Mouse (Mus musculus) hindbrain, embryonic 13.5 days (tissue): ENCODE data around the gene Ier2. TPM values are rescaled to one million over a fixed set of nuclear protein-coding genes. Genes with fewer than 3 reads are reported as not detected.

Experiments
- ATAC-seq: fragments of 200-750 bp; cut with Nextera tagmentation; 2 replicates; pipeline ENCODE4 v1.8.0; 2017; ENCODE audit warnings: moderate TSS enrichment; ENCODE audit not compliant: low FRiP score
- H3K27ac ChIP-seq: fragments of 300-500 bp; sonication (generic); 2 replicates; pipeline ENCODE4 v1.5.1; 2015; ENCODE audit warnings: inconsistent platforms, mild to moderate bottlenecking, moderate library complexity
- H3K27me3 ChIP-seq: fragments of 300-500 bp; sonication (generic); 2 replicates; pipeline ENCODE4 v1.6.1; 2015; ENCODE audit warnings: mild to moderate bottlenecking, inconsistent platforms
- H3K36me3 ChIP-seq: fragments of 300-500 bp; sonication (generic); 2 replicates; pipeline ENCODE4 v1.6.1; 2015; ENCODE audit warnings: mild to moderate bottlenecking, inconsistent platforms
- H3K4me1 ChIP-seq: fragments of 300-500 bp; sonication (generic); replicated peaks from 2 replicates; pipeline ENCODE4 v1.6.1; 2015; ENCODE audit warnings: inconsistent platforms
- H3K4me2 ChIP-seq: fragments of 300-500 bp; sonication (generic); 2 replicates; pipeline ENCODE4 v1.6.1; 2015; ENCODE audit warnings: inconsistent platforms, mild to moderate bottlenecking, moderate library complexity
- H3K4me3 ChIP-seq: fragments of 300-500 bp; sonication (generic); 2 replicates; pipeline ENCODE4 v1.5.1; 2015; ENCODE audit warnings: mild to moderate bottlenecking, inconsistent platforms
- H3K9ac ChIP-seq: fragments of 300-500 bp; sonication (generic); 2 replicates; pipeline ENCODE4 v1.6.1; 2015; ENCODE audit warnings: mild to moderate bottlenecking, inconsistent platforms
- H3K9me3 ChIP-seq: fragments of 300-500 bp; sonication (generic); 2 replicates; pipeline ENCODE4 v1.6.1; 2016; ENCODE audit warnings: inconsistent platforms
- WGBS: fragments of 180-500 bp; shearing (Covaris S2); methylation state at CpG from one replicate; pipeline ENCODE4 v1.1.7; 2015; 5-methylcytosine and 5-hydroxymethylcytosine counted together
- polyA plus RNA-seq: library from polyadenylated mRNA; unstranded; fragments of >200 nt; fragmentation: Nextera tagmentation; extraction: Ambion mirVana; gene quantifications from 2 replicates; pipeline ENCODE4 v1.2.1, GENCODE M21; 2015

The Ier2 gene
- polyA plus RNA-seq, 1 experiment from 2014 or later = 32.2 TPM

DNA sequence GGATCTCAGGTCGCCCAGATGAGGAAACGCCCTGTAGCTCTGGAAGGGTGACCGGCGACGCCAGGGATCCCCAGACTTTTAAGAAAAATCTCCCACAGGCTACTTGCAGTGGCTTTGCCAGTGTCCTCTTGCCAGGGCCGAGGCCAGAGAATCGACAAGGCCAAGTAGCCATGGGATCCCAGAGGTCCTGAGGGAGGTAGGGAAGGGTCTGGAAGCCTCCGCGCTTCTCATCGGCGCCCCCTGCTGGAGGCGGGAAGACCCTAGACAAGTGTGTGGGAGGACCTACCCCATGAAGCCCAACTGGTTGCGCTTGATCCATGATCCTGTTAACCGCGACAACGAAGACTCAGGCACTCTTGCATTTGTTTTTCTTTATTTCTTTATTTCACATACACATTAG, 41.7 kb upstream of the Ier2 start:
- peak overlapping the region; percentile 69 for H3K27ac ChIP-seq
- H3K4me1 ChIP-seq = peaks cover 61% of the 10 kb centered on the region
- H3K9me3 ChIP-seq = no peaks in the 10 kb centered on the region
- H3K9ac ChIP-seq = 0 out of 2 replicates have a peak overlapping the region, but pooled peaks have one; percentile 46
- peak overlapping the region; percentile 23 for H3K4me3 ChIP-seq
- peaks cover 7% of the 10 kb centered on the region for H3K36me3 ChIP-seq
- 2% methylated on average over 16 of the region's 16 CpGs for WGBS
- peak overlapping the region; percentile 48 for H3K4me2 ChIP-seq
- peaks cover 87% of the 10 kb centered on the region for H3K27me3 ChIP-seq
- no peak for ATAC-seq

DNA sequence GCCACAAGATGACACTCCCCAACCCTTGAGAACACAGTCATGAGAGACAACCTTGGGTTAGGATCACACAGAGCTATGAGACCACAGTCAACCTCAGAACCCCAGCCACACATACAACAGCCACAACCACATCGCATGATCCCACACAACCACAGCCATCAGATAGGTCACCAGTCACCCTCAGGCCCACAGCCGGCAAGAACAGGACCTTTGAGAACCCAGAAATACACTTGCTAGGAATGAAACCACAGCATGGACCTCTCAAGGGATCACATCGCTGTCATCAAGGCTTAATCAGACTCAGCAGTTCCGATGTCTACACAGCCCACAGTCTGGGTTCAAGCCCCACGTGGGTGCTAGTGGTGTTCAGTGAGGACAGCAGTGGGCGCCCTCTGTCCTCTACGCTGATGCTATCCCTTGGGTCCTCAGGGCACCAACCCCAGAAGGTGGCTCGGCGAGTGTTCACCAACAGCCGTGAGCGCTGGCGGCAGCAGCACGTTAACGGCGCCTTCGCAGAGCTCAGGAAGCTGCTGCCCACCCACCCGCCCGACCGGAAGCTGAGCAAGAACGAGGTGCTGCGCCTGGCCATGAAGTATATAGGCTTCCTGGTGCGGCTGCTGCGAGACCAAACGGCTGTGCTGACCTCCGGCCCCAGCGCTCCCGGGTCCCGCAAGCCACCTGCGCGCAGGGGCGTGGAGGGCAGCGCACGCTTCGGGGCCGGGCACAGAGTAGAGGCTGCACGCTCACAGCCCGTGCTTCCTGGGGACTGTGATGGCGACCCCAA, 41.0 kb upstream of the Ier2 start:
- Histone ChIP-seq H3K9ac (0 out of 2 replicates have a peak overlapping the region, but pooled peaks have one; percentile 46), H3K27me3 (peaks cover 82% of the 10 kb centered on the region), H3K4me2 (peak overlapping the region; percentile 35), H3K9me3 (no peaks in the 10 kb centered on the region), H3K36me3 (peaks cover 14% of the 10 kb centered on the region), H3K27ac (peak overlapping the region; percentile 69), H3K4me1 (peaks cover 54% of the 10 kb centered on the region), H3K4me3 (peak overlapping the region; percentile 23)
- no peak for ATAC-seq
- 11% methylated on average over 38 of the region's 38 CpGs for WGBS

DNA sequence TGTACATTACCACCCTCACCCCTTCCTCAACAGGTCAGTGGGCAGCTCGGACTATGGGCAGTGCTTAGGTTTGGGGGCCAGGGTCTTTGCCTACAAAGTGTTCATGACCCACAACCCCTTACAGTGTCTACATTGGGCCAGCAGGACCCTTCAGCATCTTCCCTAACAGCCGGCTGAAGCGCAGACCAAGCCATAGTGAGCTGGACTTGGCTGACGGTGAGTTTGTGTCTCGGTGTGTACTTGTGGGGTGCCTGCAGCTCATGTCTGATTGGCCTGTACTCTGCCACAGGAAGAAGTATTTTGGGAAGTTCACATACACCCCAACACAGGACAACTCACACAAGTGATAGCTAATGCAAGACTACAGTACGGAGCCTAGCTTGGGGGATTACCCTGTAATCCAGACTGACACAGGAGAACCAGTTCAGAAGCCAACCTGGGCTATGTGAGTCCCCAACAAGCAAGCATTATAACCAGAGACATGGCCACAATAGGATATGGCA, 40.4 kb upstream of the Ier2 start:
- peaks cover 49% of the 10 kb centered on the region for H3K4me1 ChIP-seq
- no peak overlapping the region for H3K9ac ChIP-seq
- 78% methylated on average over 6 of the region's 6 CpGs for WGBS
- no peak overlapping the region for H3K4me3 ChIP-seq
- H3K27me3 ChIP-seq = peaks cover 78% of the 10 kb centered on the region
- no peak overlapping the region for H3K27ac ChIP-seq
- peak overlapping the region; percentile 35 for H3K4me2 ChIP-seq
- peaks cover 20% of the 10 kb centered on the region for H3K36me3 ChIP-seq
- ATAC-seq = no peak
- no peaks in the 10 kb centered on the region for H3K9me3 ChIP-seq

DNA sequence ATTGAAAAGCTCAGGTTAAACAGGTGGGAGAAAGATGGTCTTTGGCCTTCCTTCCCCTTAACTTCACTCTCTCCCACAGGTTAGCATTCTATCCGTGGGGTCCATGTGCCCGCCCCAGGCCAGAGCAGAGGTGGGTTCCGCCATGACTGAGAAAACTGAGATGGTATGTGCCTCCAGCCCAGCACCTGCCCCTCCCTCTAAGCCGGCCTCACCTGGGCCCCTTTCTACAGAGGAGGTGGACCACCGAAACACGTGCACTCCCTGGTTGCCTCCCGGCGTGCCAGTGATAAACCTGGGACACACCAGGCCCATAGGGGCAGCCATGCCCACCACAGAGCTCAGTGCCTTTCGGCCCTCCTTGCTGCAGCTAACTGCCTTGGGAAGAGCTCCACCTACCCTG, 39.9 kb upstream of the Ier2 start:
- Histone ChIP-seq H3K4me3 (peak overlapping the region; percentile 17), H3K27ac (no peak overlapping the region), H3K4me2 (peak overlapping the region; percentile 35), H3K9ac (no peak overlapping the region), H3K4me1 (peaks cover 44% of the 10 kb centered on the region), H3K9me3 (no peaks in the 10 kb centered on the region), H3K36me3 (peaks cover 25% of the 10 kb centered on the region), H3K27me3 (peaks cover 74% of the 10 kb centered on the region)
- ATAC-seq = no peak
- WGBS = 77% methylated on average over 9 of the region's 9 CpGs

DNA sequence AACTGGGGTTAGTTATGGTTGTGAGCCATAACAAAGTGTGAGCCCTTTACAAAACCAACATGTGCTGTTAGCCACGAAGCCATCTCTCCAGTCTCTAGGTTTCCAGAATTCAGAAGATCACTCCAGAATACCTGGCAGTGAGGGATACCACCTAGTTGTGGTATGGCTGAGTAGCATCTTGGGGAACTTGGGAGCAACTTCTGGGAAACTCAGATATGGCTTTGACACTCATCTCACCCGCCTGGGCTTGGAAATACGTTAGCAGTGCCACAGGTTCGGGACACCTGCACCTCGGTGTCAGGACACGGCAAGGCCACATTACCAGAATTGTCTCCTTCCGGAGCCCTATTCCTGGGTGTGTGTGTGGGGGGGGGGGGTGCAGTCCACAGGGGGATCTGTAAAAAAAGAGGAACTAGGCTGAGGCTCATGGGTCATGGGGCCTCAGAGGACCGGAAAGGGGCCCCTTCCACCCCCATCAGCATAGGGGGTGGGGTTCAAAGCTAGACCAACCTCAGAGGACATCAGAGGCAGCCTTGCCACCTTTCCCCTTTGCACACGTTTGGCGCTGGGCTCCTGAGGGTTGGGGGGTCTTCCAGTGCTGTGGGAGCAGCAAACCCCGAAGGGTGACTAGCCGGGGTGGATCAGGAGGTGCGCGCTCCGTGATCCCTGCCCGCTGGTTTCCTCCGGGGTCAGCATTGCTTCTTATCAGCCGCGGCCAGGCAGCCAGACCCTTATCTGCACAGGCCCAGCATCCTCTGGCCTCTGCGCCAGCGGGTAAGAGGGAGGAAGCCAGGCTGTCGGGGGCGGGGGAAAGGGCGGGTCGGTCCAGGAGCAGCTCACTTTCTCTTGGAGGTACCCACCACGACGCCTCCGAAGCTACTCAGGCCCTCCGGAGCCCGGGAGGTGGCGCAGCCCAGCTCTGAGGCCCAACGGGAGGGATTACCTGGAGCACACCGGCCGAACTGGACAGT, 38.6 kb upstream of the Ier2 start, which contains the start of gene Lyl1:
TSS of gene Lyl1 (plus strand) at position 517 of the 971 bp plus-strand sequence.
- H3K9ac ChIP-seq = peak within 1 kb of the TSS; percentile 46
- H3K4me2 ChIP-seq = peak within 1 kb of the TSS; percentile 35
- H3K27ac ChIP-seq = peak within 1 kb of the TSS; percentile 68
- H3K4me3 ChIP-seq = peak within 1 kb of the TSS; percentile 17
- ATAC-seq = no peak
- peaks cover 37% of the 10 kb centered on the region for H3K36me3 ChIP-seq
- H3K4me1 ChIP-seq = peaks cover 33% of the 10 kb centered on the region
- 14% methylated on average over 33 of the region's 34 CpGs for WGBS
- H3K27me3 ChIP-seq = peaks cover 60% of the 10 kb centered on the region
- H3K9me3 ChIP-seq = no peaks in the 10 kb centered on the region

DNA sequence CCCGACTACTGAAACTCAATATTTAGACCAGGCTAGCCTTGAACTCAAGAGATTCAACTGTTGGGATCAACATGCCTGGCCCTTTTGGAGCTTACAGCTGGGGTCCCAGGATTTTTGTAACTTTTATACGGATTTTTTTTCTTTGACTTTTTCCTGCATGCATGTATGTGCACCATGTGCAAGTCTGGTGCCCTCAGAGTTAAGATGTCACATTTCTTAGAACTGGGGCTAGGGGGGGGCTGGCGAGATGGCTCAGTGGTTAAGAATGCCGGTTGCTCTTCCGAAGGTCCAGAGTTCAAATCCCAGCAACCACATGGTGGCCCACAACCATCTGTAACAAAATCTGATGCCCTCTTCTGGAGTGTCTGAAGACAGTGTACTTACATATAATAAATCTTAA, 37.9 kb upstream of the Ier2 start:
- no peak for ATAC-seq
- no peaks in the 10 kb centered on the region for H3K9me3 ChIP-seq
- H3K27ac ChIP-seq = peak overlapping the region; percentile 68
- peaks cover 30% of the 10 kb centered on the region for H3K4me1 ChIP-seq
- H3K9ac ChIP-seq = no peak overlapping the region
- H3K4me3 ChIP-seq = no peak overlapping the region
- 78% methylated on average over 5 of the region's 5 CpGs for WGBS
- H3K36me3 ChIP-seq = peaks cover 38% of the 10 kb centered on the region
- H3K4me2 ChIP-seq = no peak overlapping the region
- H3K27me3 ChIP-seq = peaks cover 57% of the 10 kb centered on the region

DNA sequence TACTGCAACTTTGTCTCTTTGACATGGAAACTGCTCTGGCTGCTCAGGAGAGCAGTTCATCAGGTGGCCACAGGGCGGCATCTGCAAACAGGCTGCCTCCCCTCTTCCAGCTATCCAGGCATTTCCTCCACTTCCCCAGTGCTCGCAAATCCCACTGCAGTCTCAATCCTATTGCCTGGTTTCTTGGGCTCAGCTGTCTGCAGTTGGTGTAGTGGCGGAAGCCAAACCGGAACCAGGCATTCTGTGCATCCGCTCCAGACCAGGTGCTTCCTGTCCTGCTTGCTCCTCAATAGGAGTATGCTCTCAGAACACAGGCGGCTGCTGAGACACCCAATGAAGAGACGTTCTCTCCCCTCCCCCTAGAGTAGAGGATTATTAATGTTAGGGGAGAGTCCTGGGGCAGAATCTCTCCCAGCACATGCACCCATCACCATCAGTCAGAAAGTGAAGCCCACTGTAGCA, 37.2 kb upstream of the Ier2 start:
- Histone ChIP-seq H3K9me3 (no peaks in the 10 kb centered on the region), H3K4me1 (peaks cover 24% of the 10 kb centered on the region), H3K9ac (no peak overlapping the region), H3K4me2 (no peak overlapping the region), H3K4me3 (no peak overlapping the region), H3K36me3 (peaks cover 43% of the 10 kb centered on the region), H3K27me3 (peaks cover 51% of the 10 kb centered on the region), H3K27ac (peak overlapping the region; percentile 68)
- WGBS = 54% methylated on average over 7 of the region's 7 CpGs
- no peak for ATAC-seq

DNA sequence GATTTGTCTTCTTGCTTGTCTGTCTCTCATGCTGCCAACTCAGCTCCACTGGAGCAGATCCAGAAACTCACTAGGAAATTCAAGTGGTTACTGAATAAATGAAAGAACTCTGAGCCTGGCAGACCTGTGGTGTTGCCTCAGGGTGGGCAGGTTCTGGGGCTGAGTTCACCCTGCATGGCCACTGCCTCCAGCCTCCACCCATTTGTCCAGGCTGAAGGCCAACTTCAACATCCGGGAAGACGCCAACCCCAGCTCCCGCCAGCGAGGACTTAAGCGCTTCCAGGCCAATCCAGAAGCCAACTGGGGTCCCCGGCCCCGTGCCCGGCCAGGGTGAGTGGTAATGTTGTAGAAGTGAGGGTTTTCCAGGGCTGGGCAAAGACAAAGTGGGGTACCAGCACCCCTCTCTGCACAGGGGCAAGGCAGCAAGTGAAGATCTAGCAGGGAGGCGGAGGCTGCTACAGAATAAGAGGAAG, 36.3 kb upstream of the Ier2 start:
- Histone ChIP-seq H3K9ac (no peak overlapping the region), H3K9me3 (no peaks in the 10 kb centered on the region), H3K4me2 (no peak overlapping the region), H3K27me3 (peaks cover 42% of the 10 kb centered on the region), H3K36me3 (peaks cover 52% of the 10 kb centered on the region), H3K4me3 (no peak overlapping the region), H3K4me1 (peaks cover 17% of the 10 kb centered on the region), H3K27ac (no peak overlapping the region)
- WGBS = 95% methylated on average over 9 of the region's 9 CpGs
- ATAC-seq = no peak

DNA sequence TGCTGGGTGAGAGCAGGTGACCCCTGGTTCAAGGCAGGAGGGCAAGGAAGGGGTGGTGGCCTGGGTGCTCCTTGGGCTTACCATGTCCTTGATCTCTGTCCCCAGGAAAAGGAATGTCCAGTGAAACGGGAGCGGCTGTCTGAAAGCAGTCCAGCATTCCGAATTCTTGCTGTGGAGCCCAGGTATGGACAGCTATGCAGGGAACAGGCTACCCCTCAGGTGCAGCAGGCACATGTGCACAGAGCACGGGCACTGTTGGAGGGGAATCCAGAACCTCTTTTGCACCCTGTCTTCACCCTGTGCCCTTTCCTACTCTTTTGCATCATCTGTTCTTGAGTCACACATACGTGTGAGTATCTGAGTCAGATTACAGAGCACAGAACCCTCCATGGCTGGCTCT, 35.6 kb upstream of the Ier2 start:
- H3K4me3 ChIP-seq = no peak overlapping the region
- 95% methylated on average over 5 of the region's 5 CpGs for WGBS
- H3K4me2 ChIP-seq = no peak overlapping the region
- H3K27me3 ChIP-seq = peaks cover 35% of the 10 kb centered on the region
- H3K9me3 ChIP-seq = no peaks in the 10 kb centered on the region
- peaks cover 13% of the 10 kb centered on the region; the same call in 1 of the 2 replicates for H3K4me1 ChIP-seq
- H3K27ac ChIP-seq = no peak overlapping the region
- H3K9ac ChIP-seq = no peak overlapping the region
- no peak for ATAC-seq
- peaks cover 59% of the 10 kb centered on the region for H3K36me3 ChIP-seq

DNA sequence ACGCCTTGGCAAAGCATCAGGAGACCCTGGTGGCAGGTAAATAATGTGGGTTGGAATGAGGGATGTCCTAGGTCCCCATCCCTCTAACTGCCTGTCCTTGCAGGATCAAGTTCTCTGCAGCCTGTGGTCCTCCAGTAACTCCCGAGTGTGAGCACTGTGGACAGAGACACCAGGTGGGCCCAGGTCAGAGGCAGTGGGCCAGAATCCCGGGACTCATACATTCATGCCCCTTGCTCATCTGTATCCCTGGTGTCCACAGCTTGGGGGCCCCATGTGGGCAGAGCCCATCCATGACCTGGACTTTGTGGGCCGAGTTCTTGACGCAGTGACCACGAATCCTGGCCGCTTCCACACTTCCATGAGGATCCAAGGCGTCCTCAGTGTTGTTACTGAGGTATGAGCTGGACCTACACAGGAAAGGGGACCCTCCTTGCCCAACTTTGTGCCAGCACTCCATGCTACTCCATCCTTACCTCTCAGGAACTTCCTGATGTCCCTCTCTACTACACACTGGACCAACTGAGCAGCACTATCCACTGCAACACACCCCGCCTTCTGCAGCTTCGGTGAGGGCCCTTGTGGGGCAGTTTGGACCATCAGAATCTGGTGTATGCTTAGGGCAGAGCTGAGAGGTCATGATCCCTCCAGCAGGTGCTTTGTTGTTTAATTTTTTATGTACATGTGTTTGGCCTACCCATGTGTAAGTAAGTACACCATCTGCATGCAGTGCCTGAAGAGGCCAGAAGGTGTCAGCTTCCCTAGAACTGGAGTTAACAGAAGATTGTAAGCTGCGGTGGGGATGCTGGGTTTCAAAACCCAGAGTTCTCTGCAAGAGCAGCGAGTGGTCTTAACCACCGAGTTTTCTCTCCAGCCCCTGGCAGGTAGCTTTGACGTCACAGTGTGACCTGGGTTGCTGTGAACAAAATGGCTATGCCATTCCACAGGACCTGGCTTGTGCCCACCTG, 34.8 kb upstream of the Ier2 start:
- Histone ChIP-seq H3K36me3 (peaks cover 66% of the 10 kb centered on the region), H3K9ac (no peak overlapping the region), H3K4me1 (peaks cover 13% of the 10 kb centered on the region; the same call in 1 of the 2 replicates), H3K4me2 (no peak overlapping the region), H3K27ac (no peak overlapping the region), H3K9me3 (no peaks in the 10 kb centered on the region), H3K4me3 (no peak overlapping the region), H3K27me3 (peaks cover 27% of the 10 kb centered on the region)
- WGBS = 92% methylated on average over 14 of the region's 14 CpGs
- ATAC-seq = no peak

DNA sequence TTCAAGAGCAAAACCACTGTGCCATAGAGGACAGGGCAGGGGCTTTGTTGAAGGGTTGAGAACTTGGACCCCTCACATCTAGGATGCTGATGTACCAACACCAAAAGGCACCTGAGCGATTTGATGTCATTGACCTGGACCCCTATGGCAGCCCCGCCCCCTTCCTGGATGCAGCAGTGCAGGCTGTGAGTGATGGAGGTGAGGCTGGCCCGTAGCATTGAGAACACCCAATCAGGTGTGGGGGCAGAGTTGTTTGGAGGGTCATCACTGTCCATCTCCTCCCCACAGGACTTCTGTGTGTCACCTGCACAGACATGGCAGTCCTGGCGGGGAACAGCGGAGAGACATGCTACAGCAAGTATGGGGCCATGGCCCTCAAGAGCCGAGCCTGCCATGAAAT, 32.5 kb upstream of the Ier2 start:
- H3K27me3 ChIP-seq = peaks cover 4% of the 10 kb centered on the region; the same call in 1 of the 2 replicates
- H3K36me3 ChIP-seq = peaks cover 78% of the 10 kb centered on the region
- ATAC-seq = no peak
- no peak overlapping the region for H3K4me2 ChIP-seq
- H3K9me3 ChIP-seq = no peaks in the 10 kb centered on the region
- no peak overlapping the region for H3K9ac ChIP-seq
- 94% methylated on average over 6 of the region's 6 CpGs for WGBS
- peaks cover 7% of the 10 kb centered on the region for H3K4me1 ChIP-seq
- H3K27ac ChIP-seq = no peak overlapping the region
- no peak overlapping the region for H3K4me3 ChIP-seq
